Mouse (Mus musculus): ENCODE data around the gene Rusc1. TPM values are rescaled to one million over a fixed set of nuclear protein-coding genes. Genes with fewer than 3 reads are reported as not detected.
"Not testable (repeated sequence)": the region's sequence is repeated elsewhere in the genome, so short reads cannot be mapped to it uniquely, and the experiment has no call there.

Rusc1 gene
- polyA plus RNA-seq, 1 experiment from 2014 or later: 32.5 TPM

DNA sequence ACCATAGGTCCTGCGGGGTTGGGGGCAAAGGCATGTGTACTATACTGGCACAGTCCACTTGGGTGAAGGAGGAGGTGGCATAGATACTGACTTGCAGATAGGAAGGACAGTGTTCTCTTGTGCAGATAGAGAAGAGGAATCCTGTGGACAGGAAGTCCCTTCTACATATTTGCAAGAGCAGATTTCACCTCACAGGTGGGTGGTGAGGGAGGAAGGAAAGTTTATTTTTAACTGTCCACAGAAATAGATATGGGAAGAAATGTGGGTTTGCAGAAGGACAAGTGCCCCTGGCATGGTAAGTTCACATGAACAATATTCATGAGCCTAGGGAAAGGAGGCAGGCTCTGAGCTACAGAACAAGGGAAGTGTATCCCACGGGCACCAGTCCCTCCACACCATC, 9.0 kb downstream of the Rusc1 start:
- Histone ChIP-seq H3K4me2 (replicated peaks; ENCODE audit: low read depth) (no peak overlapping the region), H3K9ac (ENCODE audit: low read depth, low read length) (no peak overlapping the region), H3K27ac (ENCODE audit: low read depth, low read length) (no peak overlapping the region), H3K4me3 (ENCODE audit: low read depth, low read length) (no peak overlapping the region), H3K4me1 (replicated peaks; ENCODE audit: control insufficient read depth, insufficient read depth, low read length) (peaks cover 11% of the 10 kb centered on the region; the same call in 1 of the 2 replicates), H3K36me3 (ENCODE audit: control insufficient read depth, insufficient read depth) (peaks cover 30% of the 10 kb centered on the region), H3K27me3 (replicated peaks; ENCODE audit: control insufficient read depth, insufficient read depth, low read length) (no peaks in the 10 kb centered on the region), H3K9me3 (ENCODE audit: control insufficient read depth) (no peaks in the 10 kb centered on the region)
- WGBS: 71% methylated on average over 2 of the region's 2 CpGs
- no peak for TF ChIP-seq CTCF (IDR thresholded peaks at IDR 0.05; ENCODE audit: low read depth)
- ATAC-seq: no peak

DNA sequence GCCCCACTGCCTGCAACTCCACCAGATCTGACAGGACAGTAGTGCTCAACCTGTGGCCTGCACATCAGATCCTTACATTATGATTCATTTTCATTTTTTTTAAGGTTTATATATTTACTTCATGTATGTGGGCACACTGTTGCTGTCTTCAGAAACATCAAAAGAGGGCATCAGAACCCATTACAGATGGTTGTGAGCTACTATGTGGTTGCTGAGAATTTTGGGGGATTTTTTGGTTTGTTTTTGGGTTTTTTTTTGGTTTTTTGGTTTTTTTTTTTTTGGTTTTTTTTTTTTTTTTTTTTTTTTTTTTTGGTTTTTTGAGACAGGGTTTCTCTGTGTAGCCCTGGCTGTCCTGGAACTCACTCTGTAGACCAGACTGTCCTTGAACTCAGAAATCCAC, 10.8 kb downstream of the Rusc1 start:
- H3K4me1 ChIP-seq (replicated peaks; ENCODE audit: control insufficient read depth, insufficient read depth, low read length); H3K4me3 ChIP-seq (ENCODE audit: low read depth, low read length); H3K27me3 ChIP-seq (replicated peaks; ENCODE audit: control insufficient read depth, insufficient read depth, low read length); H3K4me2 ChIP-seq (replicated peaks; ENCODE audit: low read depth); H3K27ac ChIP-seq (ENCODE audit: low read depth, low read length); H3K9ac ChIP-seq (ENCODE audit: low read depth, low read length); H3K9me3 ChIP-seq (ENCODE audit: control insufficient read depth); ATAC-seq: not testable (repeated sequence)
- peaks cover 33% of the 10 kb centered on the region for H3K36me3 ChIP-seq (ENCODE audit: control insufficient read depth, insufficient read depth)

DNA sequence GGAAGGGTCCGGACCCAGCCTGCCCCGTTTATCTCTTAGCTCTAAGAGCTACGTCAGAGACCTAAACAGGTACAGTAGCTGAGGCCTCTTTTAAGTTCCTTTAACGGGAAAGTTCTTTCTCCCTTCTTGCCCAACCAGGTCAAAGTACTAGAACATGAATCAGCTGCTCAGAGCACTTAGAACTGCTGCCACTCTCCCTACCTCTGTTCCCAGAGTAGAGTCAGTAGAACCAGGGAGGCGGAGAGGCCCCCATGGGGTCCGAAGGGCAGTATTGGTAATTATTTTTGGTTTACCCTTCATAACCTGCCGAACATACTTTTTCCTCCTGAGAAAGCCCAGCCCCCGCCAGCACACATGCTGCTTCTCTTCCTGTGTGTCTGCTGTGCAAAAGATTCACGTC, 15.7 kb downstream of the Rusc1 start:
- H3K27me3 ChIP-seq (replicated peaks; ENCODE audit: control insufficient read depth, insufficient read depth, low read length): no peaks in the 10 kb centered on the region
- no peaks in the 10 kb centered on the region for H3K4me1 ChIP-seq (replicated peaks; ENCODE audit: control insufficient read depth, insufficient read depth, low read length)
- 59% methylated on average over 9 of the region's 9 CpGs for WGBS
- H3K9ac ChIP-seq (ENCODE audit: low read depth, low read length): no peak overlapping the region
- no peak overlapping the region for H3K4me3 ChIP-seq (ENCODE audit: low read depth, low read length)
- no peaks in the 10 kb centered on the region for H3K9me3 ChIP-seq (ENCODE audit: control insufficient read depth)
- peaks cover 63% of the 10 kb centered on the region for H3K36me3 ChIP-seq (ENCODE audit: control insufficient read depth, insufficient read depth)
- ATAC-seq: peak; percentile 95
- TF ChIP-seq CTCF (IDR thresholded peaks at IDR 0.05; ENCODE audit: low read depth): no peak
- H3K27ac ChIP-seq (ENCODE audit: low read depth, low read length): peak overlapping the region; percentile 70
- peak overlapping the region; percentile 32 for H3K4me2 ChIP-seq (replicated peaks; ENCODE audit: low read depth)

DNA sequence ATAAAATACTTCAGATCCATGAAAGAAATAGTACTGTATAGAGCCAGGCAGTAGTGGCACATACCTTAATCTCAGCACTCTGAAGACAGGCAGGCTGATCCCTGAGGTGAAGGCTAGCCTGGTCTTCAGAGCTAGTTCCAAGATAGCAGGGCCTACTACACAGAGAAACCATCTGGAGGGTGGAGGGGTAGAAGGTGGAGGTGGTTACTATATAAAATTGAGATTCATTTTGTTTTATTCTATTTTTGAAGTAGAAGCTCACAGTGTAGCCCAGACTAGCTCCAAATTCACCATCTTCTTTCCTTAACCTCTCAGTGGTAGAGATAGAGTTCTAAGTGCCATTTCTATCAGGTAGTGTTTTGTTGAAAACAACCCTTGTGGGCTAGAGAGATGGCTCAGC, 25.8 kb downstream of the Rusc1 start:
- no peak for ATAC-seq
- H3K9me3 ChIP-seq (ENCODE audit: control insufficient read depth): no peaks in the 10 kb centered on the region
- no peaks in the 10 kb centered on the region for H3K4me1 ChIP-seq (replicated peaks; ENCODE audit: control insufficient read depth, insufficient read depth, low read length)
- H3K4me2 ChIP-seq (replicated peaks; ENCODE audit: low read depth): no peak overlapping the region
- no peaks in the 10 kb centered on the region for H3K27me3 ChIP-seq (replicated peaks; ENCODE audit: control insufficient read depth, insufficient read depth, low read length)
- TF ChIP-seq CTCF (IDR thresholded peaks at IDR 0.05; ENCODE audit: low read depth): no peak
- no peak overlapping the region for H3K9ac ChIP-seq (ENCODE audit: low read depth, low read length)
- no peak overlapping the region for H3K27ac ChIP-seq (ENCODE audit: low read depth, low read length)
- H3K36me3 ChIP-seq (ENCODE audit: control insufficient read depth, insufficient read depth): peaks cover 89% of the 10 kb centered on the region
- no peak overlapping the region for H3K4me3 ChIP-seq (ENCODE audit: low read depth, low read length)

DNA sequence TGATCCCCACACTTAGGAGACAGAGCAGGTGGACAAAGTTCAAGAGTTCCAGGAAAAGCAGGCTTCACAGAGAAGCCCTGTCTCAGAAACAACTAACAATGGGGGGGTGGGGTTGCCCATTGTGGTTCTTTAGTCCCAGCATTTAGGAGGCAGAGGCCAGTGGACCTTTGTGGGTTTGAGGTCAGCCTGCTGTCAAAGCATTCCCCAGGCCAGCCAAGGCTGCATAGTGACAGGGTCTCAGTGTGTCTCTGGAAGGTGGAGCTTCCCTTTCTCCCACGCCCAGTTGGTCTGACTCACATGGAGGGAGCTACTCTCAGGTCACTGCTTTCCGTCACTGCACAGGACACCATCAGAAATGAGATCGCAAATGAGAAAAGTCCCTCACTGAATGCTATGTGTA, 31.4 kb downstream of the Rusc1 start:
- no peak for TF ChIP-seq CTCF (IDR thresholded peaks at IDR 0.05; ENCODE audit: low read depth)
- Histone ChIP-seq H3K4me2 (replicated peaks; ENCODE audit: low read depth) (no peak overlapping the region), H3K9me3 (ENCODE audit: control insufficient read depth) (no peaks in the 10 kb centered on the region), H3K36me3 (ENCODE audit: control insufficient read depth, insufficient read depth) (peaks cover 73% of the 10 kb centered on the region), H3K27ac (ENCODE audit: low read depth, low read length) (no peak overlapping the region), H3K4me1 (replicated peaks; ENCODE audit: control insufficient read depth, insufficient read depth, low read length) (no peaks in the 10 kb centered on the region), H3K27me3 (replicated peaks; ENCODE audit: control insufficient read depth, insufficient read depth, low read length) (no peaks in the 10 kb centered on the region), H3K9ac (ENCODE audit: low read depth, low read length) (no peak overlapping the region), H3K4me3 (ENCODE audit: low read depth, low read length) (no peak overlapping the region)
- WGBS: 67% methylated on average over 3 of the region's 3 CpGs
- no peak for ATAC-seq

DNA sequence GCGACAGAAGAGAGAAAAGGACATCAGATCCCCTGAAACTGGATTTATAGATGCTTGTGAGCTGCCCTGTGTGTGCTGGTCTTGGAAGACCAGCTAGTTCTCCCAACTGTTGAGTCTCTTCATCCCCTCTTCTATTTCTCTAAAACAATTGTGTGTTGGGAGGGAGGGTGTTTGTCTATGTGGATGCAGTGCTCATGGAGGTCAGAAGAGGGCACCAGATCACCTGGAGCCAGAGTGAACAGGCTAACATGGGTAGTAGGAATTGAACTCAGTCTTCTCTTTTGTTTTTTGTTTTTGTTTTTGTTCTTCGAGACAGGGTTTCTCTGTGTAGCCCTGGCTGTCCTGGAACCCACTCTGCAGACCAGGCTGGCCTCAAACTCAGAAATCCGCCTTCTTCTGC, 34.3 kb downstream of the Rusc1 start:
- Histone ChIP-seq H3K9me3 (ENCODE audit: control insufficient read depth) (no peaks in the 10 kb centered on the region), H3K27ac (ENCODE audit: low read depth, low read length) (no peak overlapping the region), H3K4me3 (ENCODE audit: low read depth, low read length) (no peak overlapping the region), H3K9ac (ENCODE audit: low read depth, low read length) (no peak overlapping the region), H3K4me1 (replicated peaks; ENCODE audit: control insufficient read depth, insufficient read depth, low read length) (no peaks in the 10 kb centered on the region), H3K36me3 (ENCODE audit: control insufficient read depth, insufficient read depth) (peaks cover 74% of the 10 kb centered on the region), H3K4me2 (replicated peaks; ENCODE audit: low read depth) (no peak overlapping the region), H3K27me3 (replicated peaks; ENCODE audit: control insufficient read depth, insufficient read depth, low read length) (no peaks in the 10 kb centered on the region)
- no peak for ATAC-seq
- 95% methylated on average over 3 of the region's 3 CpGs for WGBS
- peak; percentile 76 for TF ChIP-seq CTCF (IDR thresholded peaks at IDR 0.05; ENCODE audit: low read depth)

DNA sequence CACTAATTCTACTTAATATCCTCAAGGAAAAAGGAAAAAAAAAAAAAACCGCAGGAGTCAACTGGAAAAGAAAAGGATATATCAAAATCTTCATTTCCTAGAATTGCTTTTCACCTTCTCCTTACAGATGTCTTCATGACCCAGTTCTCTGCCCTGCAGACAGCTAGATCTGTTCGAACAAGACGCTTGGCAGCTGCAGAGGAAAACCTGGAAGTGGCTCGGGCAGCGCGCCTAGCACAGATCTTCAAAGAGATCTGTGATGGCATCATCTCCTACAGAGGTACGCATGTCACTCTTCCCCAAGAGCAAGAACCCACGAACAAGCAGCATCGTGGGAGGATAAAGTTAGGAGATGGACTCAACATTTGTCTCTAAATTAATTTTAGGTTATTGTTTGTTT, 34.8 kb downstream of the Rusc1 start:
- Histone ChIP-seq H3K9me3 (ENCODE audit: control insufficient read depth) (no peaks in the 10 kb centered on the region), H3K9ac (ENCODE audit: low read depth, low read length) (no peak overlapping the region), H3K4me2 (replicated peaks; ENCODE audit: low read depth) (no peak overlapping the region), H3K36me3 (ENCODE audit: control insufficient read depth, insufficient read depth) (peaks cover 71% of the 10 kb centered on the region), H3K27ac (ENCODE audit: low read depth, low read length) (no peak overlapping the region), H3K27me3 (replicated peaks; ENCODE audit: control insufficient read depth, insufficient read depth, low read length) (no peaks in the 10 kb centered on the region), H3K4me1 (replicated peaks; ENCODE audit: control insufficient read depth, insufficient read depth, low read length) (no peaks in the 10 kb centered on the region), H3K4me3 (ENCODE audit: low read depth, low read length) (no peak overlapping the region)
- no peak for TF ChIP-seq CTCF (IDR thresholded peaks at IDR 0.05; ENCODE audit: low read depth)
- WGBS: 94% methylated on average over 9 of the region's 9 CpGs
- ATAC-seq: no peak

All from intestine, postnatal 0 days (tissue).